Mouse (Mus musculus) cerebellum, adult 2 months (tissue): ENCODE measurements around the gene Tnip1. TPM values are rescaled to one million over a fixed set of nuclear protein-coding genes. Genes with fewer than 3 reads are reported as not detected.

Experiments used
- DNase-seq, 2 experiments: peaks; one replicate each; pipeline ENCODE4 v3.0.0; 2021
- H3K27ac ChIP-seq: fragments of 200-500 bp; 2 replicates; pipeline ENCODE4 v1.5.1; 2012; ENCODE audit warnings: low read length, control low read depth, inconsistent platforms; ENCODE audit not compliant: insufficient read depth
- H3K27me3 ChIP-seq: fragments of 200-500 bp; 2 replicates; pipeline ENCODE4 v1.6.1; 2012; ENCODE audit warnings: inconsistent platforms, mild to moderate bottlenecking, low read length, moderate library complexity; ENCODE audit not compliant: control insufficient read depth, insufficient read depth
- H3K4me1 ChIP-seq: fragments of 200-500 bp; 2 replicates; pipeline ENCODE4 v1.6.1; 2011; ENCODE audit warnings: low read length; ENCODE audit not compliant: control insufficient read depth, insufficient read depth
- H3K4me3 ChIP-seq: fragments of 200-500 bp; replicated peaks from 2 replicates; pipeline ENCODE3; 2011; ENCODE audit warnings: mild to moderate bottlenecking, low read depth, low read length, control low read depth; ENCODE audit not compliant: insufficient read depth
- CTCF ChIP-seq: fragments of 200-500 bp; IDR thresholded peaks from 2 replicates; pipeline ENCODE4 v1.5.1; 2011; ENCODE audit warnings: low read depth, mild to moderate bottlenecking, control low read depth, low read length, moderate library complexity, borderline replicate concordance; ENCODE audit not compliant: insufficient read depth
- POLR2A ChIP-seq: fragments of 200-500 bp; IDR thresholded peaks from 2 replicates; pipeline ENCODE4 v1.6.1; 2011; ENCODE audit warnings: low read length, control low read depth, borderline replicate concordance; ENCODE audit not compliant: insufficient read depth
- WGBS: fragments of 180-500 bp; shearing (Covaris S2); methylation state at CpG from one replicate; pipeline ENCODE4 v1.1.7; 2018; 5-methylcytosine and 5-hydroxymethylcytosine counted together
- polyA plus RNA-seq: library from polyadenylated mRNA; depleted of rRNA; stranded (reverse); fragments of >200 nt; gene quantifications from 2 replicates; pipeline ENCODE4 v1.2.3, GENCODE M21; 2012

The Tnip1 gene
- polyA plus RNA-seq, 1 experiment, result 31.1 TPM

- 51% methylated on average over 7 of the region's 7 CpGs for WGBS
- no peaks in the 10 kb centered on the region for H3K27me3 ChIP-seq
- DNase-seq, result no peak
- peaks cover 3% of the 10 kb centered on the region for H3K4me1 ChIP-seq
- H3K4me3 ChIP-seq, result no peak overlapping the region
- H3K27ac ChIP-seq, result no peak overlapping the region; the same call in 1 of the 2 replicates
- TF ChIP-seq POLR2A (no peak), CTCF (no peak)
Measured at GRCm38 (mm10) chr11:54871831-54872537, 90.7 kb downstream of the Tnip1 start.

GRCm38 (mm10) chr11:54869318-54869717 lies 93.4 kb downstream of the Tnip1 start:
- no peak for DNase-seq

GRCm38 (mm10) chr11:54868445-54868844 lies 94.3 kb downstream of the Tnip1 start:
- WGBS, result 55% methylated on average over 2 of the region's 2 CpGs
- no peak for DNase-seq

More at GRCm38 (mm10) chr11:54869318-54869717, 93.4 kb downstream of the Tnip1 start:
- Histone ChIP-seq H3K27ac (no peak overlapping the region), H3K27me3 (no peaks in the 10 kb centered on the region), H3K4me3 (no peak overlapping the region), H3K4me1 (peaks cover 3% of the 10 kb centered on the region)
- no peak for TF ChIP-seq POLR2A
- TF ChIP-seq CTCF, result no peak
- WGBS, result 60% methylated on average over 3 of the region's 3 CpGs

DNA sequence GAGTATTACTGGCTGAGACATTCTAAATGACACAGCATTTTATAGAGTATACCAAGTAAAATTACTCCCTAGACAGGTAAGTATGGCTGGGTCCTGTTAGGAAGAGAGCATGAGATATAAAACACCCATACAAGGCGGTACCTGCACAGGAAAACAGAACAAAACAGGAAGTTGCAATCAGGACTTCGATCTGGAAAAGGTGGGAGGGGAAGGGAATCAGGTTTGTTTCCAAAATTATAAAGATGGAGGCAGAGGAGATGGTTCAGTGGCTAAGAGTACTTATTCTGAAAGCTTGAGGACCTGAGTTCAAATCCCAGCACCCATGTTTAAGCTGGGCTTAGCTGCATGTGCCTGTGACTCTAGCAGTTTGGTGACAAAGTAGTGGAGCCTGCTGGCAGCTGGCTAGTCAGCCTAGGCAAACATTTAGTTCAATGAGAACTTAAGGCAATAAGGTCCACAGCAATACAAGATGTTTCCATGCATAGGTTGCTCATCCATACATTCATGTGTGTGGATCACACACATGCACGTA lies 94.7 kb downstream of the Tnip1 start:
- H3K27me3 ChIP-seq, result no peaks in the 10 kb centered on the region
- TF ChIP-seq POLR2A (no peak), CTCF (no peak)
- H3K27ac ChIP-seq, result no peak overlapping the region
- WGBS, result 83% methylated on average over 3 of the region's 3 CpGs
- peaks cover 3% of the 10 kb centered on the region for H3K4me1 ChIP-seq
- H3K4me3 ChIP-seq, result no peak overlapping the region
- DNase-seq, result no peak

More at GRCm38 (mm10) chr11:54868445-54868844, 94.3 kb downstream of the Tnip1 start:
- Histone ChIP-seq H3K27me3 (no peaks in the 10 kb centered on the region), H3K27ac (no peak overlapping the region), H3K4me3 (no peak overlapping the region), H3K4me1 (peaks cover 3% of the 10 kb centered on the region)
- no peak for TF ChIP-seq POLR2A
- TF ChIP-seq CTCF, result no peak

DNA sequence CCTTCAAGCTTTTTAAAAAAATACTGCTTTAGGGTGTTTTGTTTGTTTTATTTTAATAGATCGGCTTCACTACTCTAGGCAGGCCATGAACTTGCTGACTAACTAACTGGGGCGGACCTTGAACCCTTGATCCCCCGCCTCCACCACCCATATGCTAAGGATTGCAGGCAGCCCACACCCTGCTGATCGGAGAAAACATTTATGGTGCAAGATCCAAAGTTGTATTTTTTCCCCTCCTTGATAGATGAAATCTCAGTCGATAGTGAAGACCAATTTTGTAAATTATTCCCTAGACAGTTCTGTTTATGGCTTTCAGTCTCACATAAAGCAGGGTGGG lies 95.7 kb downstream of the Tnip1 start:
- no peaks in the 10 kb centered on the region for H3K27me3 ChIP-seq
- H3K27ac ChIP-seq, result peak overlapping the region; percentile 95
- peak overlapping the region; percentile 89 for H3K4me3 ChIP-seq
- peaks cover 3% of the 10 kb centered on the region; the same call in 1 of the 2 replicates for H3K4me1 ChIP-seq
- TF ChIP-seq CTCF, result no peak
- TF ChIP-seq POLR2A, result no peak
- 4% methylated on average over 5 of the region's 5 CpGs for WGBS
- no peak for DNase-seq

GRCm38 (mm10) chr11:54866119-54867048 lies 96.3 kb downstream of the Tnip1 start, which contains the start of gene Hint1:
Hint1 (plus strand) TSS chr11:54866383.
- H3K27me3 ChIP-seq, result no peaks in the 10 kb centered on the region
- H3K4me3 ChIP-seq, result peak within 1 kb of the TSS; percentile 89
- H3K27ac ChIP-seq, result peak within 1 kb of the TSS; percentile 95
- WGBS, result under 1% methylated on average over 107 of the region's 107 CpGs
- peak; percentile 99 for TF ChIP-seq POLR2A
- TF ChIP-seq CTCF, result no peak
- DNase-seq, result peak; percentile 95 to 98
- H3K4me1 ChIP-seq, result peaks cover 3% of the 10 kb centered on the region; the same call in 1 of the 2 replicates

GRCm38 (mm10) chr11:54865330-54866085 lies 97.2 kb downstream of the Tnip1 start:
- DNase-seq, result no peak
- TF ChIP-seq POLR2A, result no peak
- TF ChIP-seq CTCF, result no peak

More at GRCm38 (mm10) chr11:54865330-54866085, 97.2 kb downstream of the Tnip1 start:
- Histone ChIP-seq H3K4me3 (peak overlapping the region; percentile 89), H3K4me1 (peaks cover 3% of the 10 kb centered on the region; the same call in 1 of the 2 replicates), H3K27me3 (no peaks in the 10 kb centered on the region), H3K27ac (peak overlapping the region; percentile 29; the same call in 1 of the 2 replicates)
- WGBS, result 67% methylated on average over 6 of the region's 6 CpGs
